10 mouse cellular contexts compared by ENCODE assay signal in the genomic region with DNA sequence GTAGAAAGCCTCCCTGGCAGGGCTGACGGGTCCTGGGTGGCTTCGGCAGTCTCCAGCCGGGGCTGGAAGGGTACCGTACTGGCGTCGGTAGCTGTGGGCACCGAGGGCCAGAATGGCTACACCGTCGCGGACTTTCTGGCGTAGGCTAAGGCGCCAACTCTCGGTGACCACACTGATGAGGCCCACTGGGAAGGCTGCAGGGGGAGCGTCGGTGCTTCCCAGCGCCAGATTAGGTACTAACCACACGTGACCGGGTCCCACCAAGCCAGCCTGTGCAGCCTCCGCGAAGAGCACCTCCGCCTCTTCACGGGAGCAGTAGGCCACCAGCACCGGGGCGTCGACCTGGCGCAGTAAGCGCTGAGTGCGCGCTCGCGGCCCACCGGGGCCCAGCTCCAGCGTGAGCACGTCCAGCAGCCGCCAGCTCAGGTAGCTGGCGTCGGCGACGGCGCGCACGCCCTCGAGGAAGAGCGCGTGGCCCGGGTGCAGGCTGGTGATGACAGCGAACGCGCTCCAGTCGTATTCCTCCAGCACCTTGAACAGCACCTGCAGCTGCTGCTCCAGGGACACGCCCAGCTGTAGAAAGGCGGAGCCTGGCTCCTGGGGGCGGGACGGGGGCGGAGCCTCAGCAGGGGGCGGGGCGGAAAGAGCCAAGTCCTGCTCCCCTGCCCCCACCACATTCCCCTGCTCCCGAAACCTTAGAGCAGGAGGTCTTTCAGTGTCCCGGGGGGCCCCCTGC. TPM values are rescaled to one million over a fixed set of nuclear protein-coding genes. Genes with fewer than 3 reads are reported as not detected.
DNase-seq lines count a peak whose midpoint lies in the region; ATAC-seq and TF ChIP-seq lines count a peak whose summit lies in the region.
"Had no signal": no experiment of that assay in that cellular context is flagged by ENCODE, and none has a peak within 500 bp of the region (broad histone marks: within the 10 kb centered on the region; RNA-seq: fewer than 3 reads in every experiment).

No protein-coding gene starts in this region.

- no peak for ATAC-seq in neural tube, embryonic 11.5 days (ENCODE audit: insufficient read depth, low FRiP score, low TSS enrichment)
- peak; percentile 85 for ATAC-seq in granulocyte monocyte progenitor cell, adult 5-6 weeks (replicated peaks; ENCODE audit: poor library complexity, severe bottlenecking)
- ATAC-seq in limb, embryonic 14.5 days (ENCODE audit: low FRiP score, low read depth) = no peak; the same call in 1 of the 2 replicates
- ATAC-seq in stomach, embryonic 16.5 days (ENCODE audit: insufficient read depth, low FRiP score) = peak; percentile 34; the same call in 1 of the 2 replicates
- ATAC-seq in frontal cortex, adult (ENCODE audit: low TSS enrichment) = no peak
- ATAC-seq: activated CD4-positive, CD25-positive, alpha-beta regulatory T cell, adult 4 months had no signal

- no peak for TF ChIP-seq POLR2A in limb, embryonic 14.5 days (IDR thresholded peaks at IDR 0.05; ENCODE audit: borderline replicate concordance, extremely low read depth, insufficient read depth, insufficient read length)

- H3K9ac ChIP-seq in neural tube, embryonic 11.5 days (ENCODE audit: low read length) = no peak overlapping the region
- H3K9ac ChIP-seq in limb, embryonic 14.5 days (ENCODE audit: low read depth, low read length, severe bottlenecking) = no peak overlapping the region
- no peak overlapping the region for H3K9ac ChIP-seq in stomach, embryonic 16.5 days (ENCODE audit: low read length)

- H3K9me3 ChIP-seq in neural tube, embryonic 11.5 days (ENCODE audit: control insufficient read depth, low read length) = no peaks in the 10 kb centered on the region
- H3K9me3 ChIP-seq in limb, embryonic 14.5 days (ENCODE audit: control insufficient read depth, low read length) = peaks cover 3% of the 10 kb centered on the region; the same call in 1 of the 2 replicates
- no peaks in the 10 kb centered on the region for H3K9me3 ChIP-seq in stomach, embryonic 16.5 days (replicated peaks; ENCODE audit: control insufficient read depth, low read length)

- H3K4me1 ChIP-seq in neural tube, embryonic 11.5 days (ENCODE audit: control insufficient read depth, insufficient read depth, low read length) = no peaks in the 10 kb centered on the region
- H3K4me1 ChIP-seq in limb, embryonic 14.5 days (ENCODE audit: control insufficient read depth, insufficient read depth, low read length) = peaks cover 4% of the 10 kb centered on the region; the same call in 1 of the 2 replicates
- 0 out of 2 replicates have a peak, but pooled peaks cover 3% of the 10 kb centered on the region for H3K4me1 ChIP-seq in stomach, embryonic 16.5 days (ENCODE audit: control insufficient read depth, insufficient read depth, low read length)

- 16% methylated on average over 53 of the region's 59 CpGs for WGBS in neural tube, embryonic 11.5 days
- 20% methylated on average over 47 of the region's 59 CpGs for WGBS in limb, embryonic 14.5 days
- WGBS in stomach, embryonic 16.5 days = 15% methylated on average over 59 of the region's 59 CpGs

- H3K4me3 ChIP-seq in neural tube, embryonic 11.5 days (ENCODE audit: low read depth, low read length) = no peak overlapping the region
- H3K4me3 ChIP-seq in limb, embryonic 14.5 days (replicated peaks; ENCODE audit: low read length) = peak overlapping the region; percentile 17; the same call in 1 of the 2 replicates
- peak overlapping the region; percentile 12; the same call in 1 of the 2 replicates for H3K4me3 ChIP-seq in stomach, embryonic 16.5 days (replicated peaks; ENCODE audit: low read length)

- H3K36me3 ChIP-seq in neural tube, embryonic 11.5 days (ENCODE audit: control insufficient read depth, insufficient read depth, low read length) = no peaks in the 10 kb centered on the region
- no peaks in the 10 kb centered on the region for H3K36me3 ChIP-seq in limb, embryonic 14.5 days (ENCODE audit: control insufficient read depth, insufficient read depth, low read length)
- no peaks in the 10 kb centered on the region for H3K36me3 ChIP-seq in stomach, embryonic 16.5 days (ENCODE audit: control insufficient read depth, insufficient read depth, low read length)

- peak overlapping the region; percentile 20; the same call in 1 of the 2 replicates for H3K4me2 ChIP-seq in neural tube, embryonic 11.5 days (ENCODE audit: low read depth)
- H3K4me2 ChIP-seq in limb, embryonic 14.5 days (replicated peaks; ENCODE audit: low read depth, low read length, severe bottlenecking) = peak overlapping the region; percentile 33; the same call in 1 of the 2 replicates
- 0 out of 2 replicates have a peak overlapping the region, but pooled peaks have one; percentile 4 for H3K4me2 ChIP-seq in stomach, embryonic 16.5 days (ENCODE audit: low read depth, low read length)

- DNase-seq in neural tube, embryonic 11.5 days (ENCODE audit: low spot score) = no peak
- no peak for DNase-seq in neural tube, embryonic 10.5 days (ENCODE audit: extremely low spot score, low spot score)
- DNase-seq in limb, embryonic 14.5 days (ENCODE audit: low spot score) = no peak
- no peak for DNase-seq in frontal cortex, postnatal 14 days (ENCODE audit: low spot score in 2 of 2)
- DNase-seq in frontal cortex, postnatal 25 days (ENCODE audit: low spot score in 2 of 2) = no peak
- DNase-seq: thymus, postnatal 25 days had no signal

- H3K27ac ChIP-seq in neural tube, embryonic 11.5 days (ENCODE audit: low read depth, low read length) = no peak overlapping the region
- no peak overlapping the region for H3K27ac ChIP-seq in limb, embryonic 14.5 days (replicated peaks; ENCODE audit: low read depth, low read length)
- H3K27ac ChIP-seq in stomach, embryonic 16.5 days (ENCODE audit: low read length) = no peak overlapping the region

- peaks cover 59% of the 10 kb centered on the region for H3K27me3 ChIP-seq in neural tube, embryonic 11.5 days (ENCODE audit: control insufficient read depth, insufficient read depth, low read length)
- peaks cover 63% of the 10 kb centered on the region for H3K27me3 ChIP-seq in limb, embryonic 14.5 days (ENCODE audit: control insufficient read depth, insufficient read depth, low read length)
- peaks cover 59% of the 10 kb centered on the region for H3K27me3 ChIP-seq in stomach, embryonic 16.5 days (ENCODE audit: control insufficient read depth, insufficient read depth, low read length)

RNA-seq across cellular contexts. Expression of gene Grin2c, which starts 9.1 kb away (rescaled TPM):
- 0.57 and 0.85 TPM in 2 replicates for polyA plus RNA-seq in neural tube, embryonic 11.5 days (2014; fragmentation: Nextera tagmentation; extraction: Ambion mirVana)
- not detected in 2 replicates for total RNA-seq in granulocyte monocyte progenitor cell, adult 5-6 weeks (2014; fragmentation: Nextera tagmentation)
- total RNA-seq in granulocyte monocyte progenitor cell, adult 5-6 weeks (2017) = not detected in 2 replicates
- 0.20 and 0.21 TPM in 2 replicates for polyA plus RNA-seq in limb, embryonic 14.5 days (2012; rRNA removed)
- polyA plus RNA-seq in limb, embryonic 14.5 days (2014; fragmentation: Nextera tagmentation; extraction: Ambion mirVana) = not detected in 2 replicates
- not detected in 2 replicates for polyA plus RNA-seq in stomach, embryonic 16.5 days (2015; fragmentation: Nextera tagmentation; extraction: Ambion mirVana)
- polyA plus RNA-seq: activated CD4-positive, CD25-positive, alpha-beta regulatory T cell, adult 4 months had no signal

RNA-seq across cellular contexts. Expression of gene Fdxr, which starts 18.9 kb away (rescaled TPM):
- 14.0 and 15.1 TPM in 2 replicates for polyA plus RNA-seq in neural tube, embryonic 11.5 days (2014; fragmentation: Nextera tagmentation; extraction: Ambion mirVana)
- 23.9 and 26.4 TPM in 2 replicates for total RNA-seq in granulocyte monocyte progenitor cell, adult 5-6 weeks (2014; fragmentation: Nextera tagmentation)
- 9.7 and 14.2 TPM in 2 replicates for total RNA-seq in granulocyte monocyte progenitor cell, adult 5-6 weeks (2017)
- 16.8 and 21.8 TPM in 2 replicates for polyA plus RNA-seq in limb, embryonic 14.5 days (2012; rRNA removed)
- polyA plus RNA-seq in limb, embryonic 14.5 days (2014; fragmentation: Nextera tagmentation; extraction: Ambion mirVana) = 11.5 and 13.0 TPM in 2 replicates
- polyA plus RNA-seq in stomach, embryonic 16.5 days (2015; fragmentation: Nextera tagmentation; extraction: Ambion mirVana) = 15.4 and 15.9 TPM in 2 replicates

RNA-seq across cellular contexts. Expression of gene Fads6, which starts 39.5 kb away (rescaled TPM):
- 0.18 and 0.24 TPM in 2 replicates for polyA plus RNA-seq in neural tube, embryonic 11.5 days (2014; fragmentation: Nextera tagmentation; extraction: Ambion mirVana)
- total RNA-seq in granulocyte monocyte progenitor cell, adult 5-6 weeks (2014; fragmentation: Nextera tagmentation) = 1.2 and 1.3 TPM in 2 replicates
- 1.4 and 2.9 TPM in 2 replicates for total RNA-seq in granulocyte monocyte progenitor cell, adult 5-6 weeks (2017)
- 0.35 and 0.40 TPM in 2 replicates for polyA plus RNA-seq in limb, embryonic 14.5 days (2012; rRNA removed)
- polyA plus RNA-seq in limb, embryonic 14.5 days (2014; fragmentation: Nextera tagmentation; extraction: Ambion mirVana) = 0.12 TPM in 1 of 2 replicates, not detected in the other
- 1.6 and 1.7 TPM in 2 replicates for polyA plus RNA-seq in stomach, embryonic 16.5 days (2015; fragmentation: Nextera tagmentation; extraction: Ambion mirVana)

RNA-seq across cellular contexts. Expression of gene Otop2, which starts 49.0 kb away (rescaled TPM):
- polyA plus RNA-seq in neural tube, embryonic 11.5 days (2014; fragmentation: Nextera tagmentation; extraction: Ambion mirVana) = not detected in 2 replicates
- not detected in 2 replicates for total RNA-seq in granulocyte monocyte progenitor cell, adult 5-6 weeks (2014; fragmentation: Nextera tagmentation)
- total RNA-seq in granulocyte monocyte progenitor cell, adult 5-6 weeks (2017) = not detected in 2 replicates
- polyA plus RNA-seq in limb, embryonic 14.5 days (2012; rRNA removed) = 0.29 and 0.44 TPM in 2 replicates
- 0.08 and 0.19 TPM in 2 replicates for polyA plus RNA-seq in limb, embryonic 14.5 days (2014; fragmentation: Nextera tagmentation; extraction: Ambion mirVana)
- 1.9 and 2.5 TPM in 2 replicates for polyA plus RNA-seq in stomach, embryonic 16.5 days (2015; fragmentation: Nextera tagmentation; extraction: Ambion mirVana)
- polyA plus RNA-seq: activated CD4-positive, CD25-positive, alpha-beta regulatory T cell, adult 4 months had no signal

Comparison
In these comparisons a context has a peak if more than half of its experiments do, and no peak if none do; other contexts are left out.
1. ATAC-seq: peak in granulocyte monocyte progenitor cell, adult 5-6 weeks (single experiment) and stomach, embryonic 16.5 days (single experiment); none in neural tube, embryonic 11.5 days (single experiment), limb, embryonic 14.5 days (single experiment) and frontal cortex, adult (single experiment).
2. Peak in every context shown above with its lines, with median percentiles within 50 percentile points of each other: H3K4me2 ChIP-seq.